Mouse (Mus musculus) neutrophil, adult 83 days (primary cell): ENCODE results near the gene Mymk. TPM values are rescaled to one million over a fixed set of nuclear protein-coding genes. Genes with fewer than 3 reads are reported as not detected.

Experiments used
- total RNA-seq, 2 experiments: library from RNA; stranded (reverse); gene quantifications; one replicate each; pipeline ENCODE4 v1.2.4; 2023

Gene Mymk
- not detected for total RNA-seq

DNA sequence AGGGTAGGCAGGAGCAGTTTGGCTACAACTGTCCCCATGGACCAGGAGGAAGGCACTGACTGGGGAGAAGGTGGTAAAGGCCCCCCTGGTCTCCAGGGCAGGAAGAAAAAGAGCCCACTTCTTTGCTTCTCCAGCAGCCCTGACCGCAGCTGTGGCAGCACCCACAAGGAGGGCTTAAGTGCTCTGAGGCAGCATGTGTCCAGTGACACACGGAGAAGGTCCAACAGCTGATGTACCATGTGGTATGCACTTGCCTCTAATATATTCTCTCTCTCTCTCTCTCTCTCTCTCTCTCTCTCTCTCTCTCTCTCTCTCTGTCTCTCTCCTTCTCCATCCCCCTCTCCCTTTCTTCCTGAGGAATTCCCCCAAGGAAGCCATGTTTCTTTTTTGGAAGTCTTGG lies at the start of gene Mymk:
Gene Mymk (minus strand): TSS at position 202 of the 400 bp plus-strand sequence.

DNA sequence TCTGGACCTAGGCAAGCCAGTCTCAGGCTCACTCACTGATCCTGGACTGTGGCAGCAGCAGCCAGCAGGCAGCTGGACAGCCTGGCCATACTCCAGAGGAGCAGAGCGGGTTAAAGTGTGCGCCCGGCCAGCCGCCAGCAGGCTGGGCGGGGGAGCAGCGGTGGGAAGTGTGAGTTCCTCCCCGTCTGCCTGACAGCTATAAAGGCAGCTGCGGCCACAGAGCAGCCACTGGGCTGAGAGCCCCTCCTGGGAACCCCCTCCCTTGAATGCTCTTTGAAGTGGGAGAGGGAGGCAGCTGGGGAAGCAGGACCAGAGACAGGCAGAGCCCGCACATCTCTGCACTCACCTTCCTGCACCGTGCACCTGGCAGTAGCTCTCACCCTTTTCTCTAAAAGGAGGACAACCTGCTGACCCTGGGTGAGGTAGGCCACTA lies 7.2 kb upstream of the Mymk start, which contains the start of gene Adamtsl2:
Gene Adamtsl2 (plus strand): TSS at position 228 of the 433 bp plus-strand sequence.

DNA sequence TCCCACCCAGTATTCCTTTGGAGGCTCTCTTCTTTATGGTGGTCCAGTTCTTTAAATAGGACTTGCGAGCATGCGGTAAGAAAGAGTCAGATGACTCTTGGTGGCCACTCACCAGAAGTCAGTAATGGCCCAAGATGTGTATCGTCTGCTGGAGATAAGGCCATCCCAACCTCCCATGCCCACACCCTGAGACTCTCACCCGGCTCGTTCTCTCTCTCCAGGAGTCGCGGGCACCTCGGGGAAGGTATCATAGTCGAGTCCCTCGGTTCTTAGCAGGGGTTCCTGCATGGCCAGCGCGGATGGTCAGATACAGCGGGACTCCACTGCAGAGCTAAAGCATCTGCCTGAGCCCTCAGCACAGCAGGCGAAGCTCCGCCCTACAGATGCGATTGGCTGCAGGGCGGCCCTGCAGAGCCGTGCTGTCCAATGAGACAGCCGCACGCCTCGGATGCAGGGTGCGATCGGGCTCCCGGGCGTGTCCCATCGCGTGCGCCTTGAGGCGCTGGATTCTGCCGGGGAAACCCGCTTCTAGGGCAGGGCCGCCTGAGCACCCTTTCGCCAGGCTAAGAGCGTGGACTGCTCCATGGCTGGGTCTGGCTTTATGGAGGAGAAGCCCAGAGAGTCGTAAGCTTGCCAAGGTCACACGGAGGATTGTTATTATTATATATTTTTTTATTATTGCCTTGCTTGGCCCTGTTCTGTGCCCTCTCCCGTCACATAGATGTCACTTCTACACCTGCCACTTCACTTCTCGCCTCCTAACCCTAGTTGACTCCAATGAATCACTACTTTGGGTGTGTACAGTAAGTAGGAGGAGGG lies 44.2 kb downstream of the Mymk start, which contains the start of gene Slc2a6:
Gene Slc2a6 (minus strand): TSS at position 381 of the 819 bp plus-strand sequence.

Other genes starting within 250 kb of the Mymk start
- not detected for gene Abo, start 207.2 kb downstream of the Mymk start, total RNA-seq
- 10 to 100 TPM; 18.2 to 19.2 TPM for gene Surf6, start 169.3 kb downstream of the Mymk start, total RNA-seq
- gene Med22, start 161.5 kb downstream of the Mymk start, total RNA-seq = 10 to 100 TPM; 26.6 to 28.0 TPM
- gene Rpl7a, start 161.4 kb downstream of the Mymk start, total RNA-seq = 100 to 1,000 TPM; 401 to 433 TPM
- gene Surf2, start 155.8 kb downstream of the Mymk start, total RNA-seq = 10 to 100 TPM; 13.1 to 15.8 TPM
- 10 to 100 TPM; 37.0 to 42.5 TPM for gene Surf1, start 155.6 kb downstream of the Mymk start, total RNA-seq
- 100 to 1,000 TPM in 1 of 2 experiments, 10 to 100 TPM in 1; 96.2 to 102 TPM for gene Surf4, start 138.3 kb downstream of the Mymk start, total RNA-seq
- under 1 TPM; 0.18 to 0.26 TPM for gene Stkld1, start 138.1 kb downstream of the Mymk start, total RNA-seq
- 10 to 100 TPM; 22.6 to 23.2 TPM for gene Rexo4, start 107.8 kb downstream of the Mymk start, total RNA-seq
- gene Adamts13, start 98.8 kb downstream of the Mymk start, total RNA-seq = 1 to 10 TPM in 1 of 2 experiments, not detected in 1; 1.2 TPM
- 10 to 100 TPM; 10.7 to 12.2 TPM for gene Cacfd1, start 62.3 kb downstream of the Mymk start, total RNA-seq
- gene Slc2a6, start 44.2 kb downstream of the Mymk start, total RNA-seq = 10 to 100 TPM; 79.5 to 88.4 TPM
- gene Adamtsl2, start 7.2 kb upstream of the Mymk start, total RNA-seq = 1 to 10 TPM in 1 of 2 experiments, not detected in 1; 1.3 TPM
- gene Fam163b, start 70.3 kb upstream of the Mymk start, total RNA-seq = not detected
- not detected for gene Dbh, start 93.1 kb upstream of the Mymk start, total RNA-seq
- under 1 TPM; 0.33 to 0.35 TPM for gene Sardh, start 176.2 kb upstream of the Mymk start, total RNA-seq